Mouse (Mus musculus) gastrocnemius, postnatal 14 days (tissue): ENCODE measurements around the gene Dhx35. TPM values are rescaled to one million over a fixed set of nuclear protein-coding genes. Genes with fewer than 3 reads are reported as not detected.
A peak's percentile ranks its signal among the peaks of the same experiment; 100 is the strongest.

Experiments
- DNase-seq: peaks from one replicate; pipeline ENCODE4 v3.0.0; 2021; ENCODE audit warnings: mixed read lengths
- intact Hi-C: fragments of 180-260 bp; cut with DNase I; formaldehyde crosslinking; loops from one replicate; pipeline ENCODE4 v1.15.1; 2025; ENCODE audit warnings: low total_unique reads
- long read RNA-seq, 2 experiments: library from polyadenylated mRNA; stranded (forward); transcript quantifications; one replicate each; pipeline ENCODE4 v2.0.0; 2021
- total RNA-seq, 2 experiments: library from RNA; stranded (reverse); gene quantifications; 2 replicates each; pipeline ENCODE4 v1.2.3; 2021

Gene Dhx35
- 1 to 10 TPM; 7.2 to 7.8 TPM for total RNA-seq
- long read RNA-seq, experiment 1, transcript Dhx35-202 (22 exons, 3,284 nt), result major isoform, 5 of 8 reads
- long read RNA-seq, experiment 1, partial matches to known transcripts, result 3 of 8 reads
- long read RNA-seq, experiment 1, other reads (novel, unspliced or antisense), result 0 of 8 reads
- long read RNA-seq, experiment 2, transcript Dhx35-202 (22 exons, 3,284 nt), result major isoform, 5 of 8 reads
- long read RNA-seq, experiment 2, partial matches to known transcripts, result 1 of 8 reads
- long read RNA-seq, experiment 2, other reads (novel, unspliced or antisense), result 1 of 8 reads

GRCm38 (mm10) chr2:158794494-158795004, at the start of gene Dhx35:
TSS of gene Dhx35 (plus strand) at chr2:158794807.
- DNase-seq, result peak; percentile 93
- intact Hi-C loops, result no loop called here

GRCm38 (mm10) chr2:158745049-158745482, 49.5 kb upstream of the Dhx35 start:
- DNase-seq, result no peak
- intact Hi-C loops, result no loop called here

GRCm38 (mm10) chr2:158746164-158746563, 48.4 kb upstream of the Dhx35 start:
- intact Hi-C loops, result no loop called here
- DNase-seq, result no peak

DNA sequence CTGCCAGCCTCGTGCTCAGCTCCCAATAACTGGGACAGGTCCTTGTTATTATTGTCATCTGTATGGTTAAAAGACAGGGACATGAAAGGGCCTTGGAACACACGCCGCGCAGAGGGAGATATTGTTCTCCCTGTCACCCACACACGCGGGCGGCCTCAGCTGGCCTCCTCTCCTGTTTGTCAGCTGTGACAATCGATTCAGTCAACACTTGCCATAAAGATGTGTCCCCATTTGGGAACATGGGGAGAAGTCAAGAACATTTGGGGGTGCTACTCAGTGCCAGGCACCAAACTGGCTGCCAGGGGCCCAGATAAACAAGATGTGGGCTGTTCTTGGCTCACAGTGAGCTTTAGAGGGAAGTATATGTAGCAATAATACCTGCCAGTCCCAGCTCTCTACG, 45.2 kb upstream of the Dhx35 start:
- intact Hi-C loops, result no loop called here
- no peak for DNase-seq

DNA sequence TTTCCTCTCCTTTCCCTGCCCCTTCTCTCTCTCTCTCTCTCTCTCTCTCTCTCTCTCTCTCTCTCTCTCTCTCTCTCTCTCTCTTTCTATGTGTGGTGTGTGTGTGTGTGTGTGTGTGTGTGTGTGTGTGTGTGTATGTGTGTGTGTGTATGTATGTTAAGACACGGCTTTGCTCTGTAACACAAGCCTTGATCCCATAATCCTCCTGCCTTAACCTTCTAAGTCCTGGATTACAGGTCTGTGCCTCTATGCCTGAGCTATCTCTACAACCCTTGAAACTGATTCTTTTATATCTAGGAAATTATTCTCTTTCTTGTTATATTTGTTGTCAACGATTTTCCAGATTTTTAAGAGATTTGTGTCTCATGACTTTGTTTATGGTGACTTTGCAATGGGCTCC, 34.4 kb upstream of the Dhx35 start:
- intact Hi-C loops, result no loop called here
- no peak for DNase-seq

GRCm38 (mm10) chr2:158762339-158762738, 32.3 kb upstream of the Dhx35 start:
- intact Hi-C loops, result no loop called here
- DNase-seq, result no peak

GRCm38 (mm10) chr2:158767742-158768339, 26.8 kb upstream of the Dhx35 start, which contains the start of gene Fam83d:
TSS of gene Fam83d (plus strand) at chr2:158768093.
- intact Hi-C loops, result loop anchor here (5.0 kb wide), 1 partner anchor 94 kb away; no protein-coding TSS in a partner anchor
- peak; percentile 97 for DNase-seq

- intact Hi-C loops, result loop anchor here (5.0 kb wide), 1 partner anchor 94 kb away; no protein-coding TSS in a partner anchor
- no peak for DNase-seq
These were observed 26.3 kb upstream of the Dhx35 start for GRCm38 (mm10) chr2:158768350-158768749.

DNA sequence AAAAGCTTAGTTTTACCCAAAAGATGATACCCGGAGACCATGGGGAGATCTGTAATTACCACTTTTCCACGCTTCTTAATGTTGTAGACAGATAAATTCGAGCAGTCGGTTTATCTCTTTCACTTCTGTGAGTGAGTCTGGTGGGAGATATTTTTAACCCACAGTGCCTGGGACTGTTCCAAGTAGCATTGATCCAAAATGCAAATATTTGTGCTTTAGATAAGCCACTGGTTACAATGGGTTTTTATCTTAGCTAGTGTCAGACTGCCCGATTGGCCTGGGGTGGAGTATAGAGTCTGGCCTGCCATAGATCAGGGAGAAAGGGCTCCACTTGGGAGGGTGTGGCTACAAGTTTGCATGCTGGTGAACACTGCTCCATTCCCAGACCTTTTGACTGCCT, 25.8 kb upstream of the Dhx35 start:
- DNase-seq, result no peak
- intact Hi-C loops, result loop anchor here (5.0 kb wide), 1 partner anchor 94 kb away; no protein-coding TSS in a partner anchor

DNA sequence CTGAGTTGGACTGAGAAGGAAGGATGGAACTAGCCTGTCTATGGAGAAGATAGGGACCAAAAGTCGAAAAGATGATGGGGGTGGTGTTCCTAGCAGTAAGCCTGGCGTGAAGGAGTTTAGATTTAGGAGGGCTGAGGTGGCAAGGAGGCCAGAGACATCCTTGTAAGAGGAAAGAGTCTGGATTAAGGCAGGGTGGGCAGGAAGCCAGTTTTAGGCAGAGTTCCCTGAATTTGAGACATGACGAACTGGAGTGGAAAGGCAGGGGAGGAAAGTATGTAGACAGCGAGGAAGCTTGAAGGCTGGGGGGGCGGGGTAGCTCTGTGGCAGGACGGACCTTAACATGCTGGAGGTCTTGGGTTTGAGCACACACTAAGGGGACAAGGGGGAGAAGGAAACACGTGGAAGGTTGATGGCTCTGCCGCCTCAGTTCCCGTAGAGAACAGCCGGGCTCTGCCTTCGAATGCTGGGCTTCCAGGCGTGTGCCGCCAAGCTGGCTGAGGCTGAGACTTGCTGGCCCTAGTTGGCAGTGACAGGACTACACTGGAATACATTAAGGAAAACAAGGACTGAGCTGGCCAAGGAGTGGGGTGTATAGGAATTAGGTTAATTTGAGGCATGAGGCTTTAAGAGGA, 24.4 kb upstream of the Dhx35 start:
- intact Hi-C loops, result no loop called here
- DNase-seq, result peak; percentile 48

DNA sequence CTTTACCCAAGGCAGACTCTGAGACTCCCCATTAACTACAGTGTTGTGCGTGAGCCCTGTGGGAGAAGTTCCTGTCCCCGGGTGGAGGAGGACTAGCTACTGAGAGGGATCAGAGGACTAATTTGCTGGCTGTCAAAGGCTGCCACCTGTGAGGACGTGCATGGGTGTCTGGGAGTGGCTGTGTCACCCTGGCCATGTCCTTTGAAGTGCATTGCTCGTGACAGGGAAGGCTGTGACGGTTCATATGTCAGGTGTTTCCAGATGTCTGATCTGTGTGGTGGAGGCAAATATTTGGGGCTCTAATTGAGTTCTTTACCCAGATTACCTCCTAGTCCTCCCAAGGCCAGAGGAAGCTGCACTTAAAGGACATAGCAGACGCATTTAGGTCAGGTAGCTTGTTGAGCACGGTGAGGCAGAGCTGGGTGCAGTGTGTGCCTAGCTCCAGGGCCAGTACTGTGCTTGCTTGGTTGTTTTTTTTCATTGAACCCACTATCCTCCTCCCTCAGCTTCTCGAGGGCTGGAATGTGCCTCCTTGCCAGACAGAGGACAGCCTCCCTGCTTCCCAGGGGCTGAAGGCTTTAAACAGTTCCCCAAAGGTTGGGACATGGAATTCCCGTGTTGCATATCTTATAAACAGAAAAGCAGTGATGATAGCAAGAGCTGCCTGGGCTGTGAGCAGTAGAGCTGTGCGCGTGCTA, 23.4 kb upstream of the Dhx35 start:
- intact Hi-C loops, result no loop called here
- DNase-seq, result no peak

- no peak for DNase-seq
- intact Hi-C loops, result no loop called here
These were observed 21.8 kb upstream of the Dhx35 start for GRCm38 (mm10) chr2:158772808-158773207.

DNA sequence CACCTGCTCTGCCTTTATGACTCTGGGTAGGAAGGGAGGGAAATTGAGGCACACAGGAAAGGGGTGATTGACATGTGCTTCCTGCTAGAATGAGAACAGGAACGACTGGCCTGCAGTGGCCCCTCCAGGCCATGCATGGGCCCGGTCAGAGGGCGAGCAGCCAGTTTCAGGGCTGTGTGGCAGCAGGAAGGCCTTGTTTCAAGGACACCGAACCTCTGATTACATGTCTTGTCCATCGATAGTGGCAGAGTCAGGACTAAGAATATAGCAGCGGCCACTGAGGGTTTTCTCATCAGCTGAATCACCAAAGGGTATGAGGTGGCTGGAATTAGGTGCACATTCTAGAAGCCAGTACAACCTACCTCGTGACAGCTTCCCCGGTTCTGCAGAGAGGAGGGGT, 19.7 kb upstream of the Dhx35 start:
- intact Hi-C loops, result no loop called here

DNA sequence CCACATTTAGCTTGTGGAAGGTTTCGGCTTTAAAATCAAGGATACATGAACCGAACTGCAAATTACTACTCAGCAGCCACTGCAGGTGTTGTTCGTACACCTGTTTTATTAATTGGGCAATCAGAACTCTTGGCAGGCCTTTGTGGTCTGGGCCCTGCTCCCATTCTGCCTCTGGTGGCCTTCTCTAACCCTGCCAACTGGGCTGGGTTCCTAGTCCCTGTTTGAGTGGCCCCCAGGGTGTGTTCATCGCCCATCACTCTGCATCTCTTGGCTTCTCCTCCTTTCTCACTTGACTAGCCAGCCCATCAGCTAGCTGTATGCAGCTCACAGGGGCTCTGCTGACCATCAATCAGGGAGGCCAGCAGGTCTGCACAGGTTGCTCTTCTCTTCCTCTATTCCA, 17.9 kb upstream of the Dhx35 start:
- intact Hi-C loops, result no loop called here

More for the DNA sequence above, 19.7 kb upstream of the Dhx35 start:
- DNase-seq, result no peak

GRCm38 (mm10) chr2:158777490-158777889, 17.1 kb upstream of the Dhx35 start:
- intact Hi-C loops, result no loop called here
- DNase-seq, result no peak

More for the DNA sequence above, 17.9 kb upstream of the Dhx35 start:
- no peak for DNase-seq

GRCm38 (mm10) chr2:158778349-158778748, 16.3 kb upstream of the Dhx35 start:
- intact Hi-C loops, result no loop called here
- no peak for DNase-seq

- intact Hi-C loops, result no loop called here
- peak; percentile 40 for DNase-seq
These were observed 13.5 kb upstream of the Dhx35 start for GRCm38 (mm10) chr2:158781126-158781525.

DNA sequence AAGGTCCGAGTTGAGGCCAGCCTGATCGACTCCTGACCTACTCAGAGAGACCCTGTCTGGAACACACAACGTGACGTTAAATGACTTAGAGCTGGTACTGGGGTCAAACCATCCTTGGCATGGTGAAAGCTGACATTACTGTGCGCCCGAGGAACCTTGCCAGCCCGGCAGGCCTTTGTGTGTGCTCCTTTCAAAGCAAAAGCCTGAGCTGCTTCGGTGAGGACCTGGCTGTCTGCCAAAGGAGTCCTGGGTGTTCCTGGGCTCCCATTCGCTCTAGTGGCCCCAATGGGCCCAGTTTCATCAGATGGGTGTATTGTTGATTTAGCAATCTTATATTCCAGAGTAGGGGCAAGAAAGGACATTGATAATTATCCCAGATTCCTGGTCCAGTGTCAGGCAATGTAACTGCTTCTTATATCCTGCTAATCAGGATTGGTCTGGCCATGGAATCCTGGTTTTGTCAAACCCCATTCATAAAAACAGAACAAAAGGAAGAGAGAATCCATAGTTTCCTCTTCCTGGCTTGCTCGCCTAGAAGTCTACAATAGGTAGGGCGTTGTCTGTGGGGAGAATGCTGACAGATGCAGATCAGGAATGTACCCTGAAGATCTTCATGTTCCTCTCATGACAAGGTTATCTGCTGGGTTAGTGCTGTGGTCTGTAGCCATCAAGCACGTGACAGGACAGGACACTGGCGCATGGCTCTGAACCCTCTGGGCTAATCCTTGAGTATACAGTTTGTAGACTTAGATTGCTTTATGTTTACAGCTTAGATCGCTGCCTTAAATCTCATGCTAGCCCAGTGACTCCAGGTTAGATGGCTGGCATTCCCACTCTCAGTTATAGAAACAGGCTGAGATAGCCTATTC, 7.4 kb upstream of the Dhx35 start:
- no peak for DNase-seq
- intact Hi-C loops, result no loop called here

- intact Hi-C loops, result no loop called here
- no peak for DNase-seq
These were observed 436 bp downstream of the Dhx35 start for GRCm38 (mm10) chr2:158795043-158795442.
